Mouse (Mus musculus): ENCODE data around the gene Kif2c.

DNA sequence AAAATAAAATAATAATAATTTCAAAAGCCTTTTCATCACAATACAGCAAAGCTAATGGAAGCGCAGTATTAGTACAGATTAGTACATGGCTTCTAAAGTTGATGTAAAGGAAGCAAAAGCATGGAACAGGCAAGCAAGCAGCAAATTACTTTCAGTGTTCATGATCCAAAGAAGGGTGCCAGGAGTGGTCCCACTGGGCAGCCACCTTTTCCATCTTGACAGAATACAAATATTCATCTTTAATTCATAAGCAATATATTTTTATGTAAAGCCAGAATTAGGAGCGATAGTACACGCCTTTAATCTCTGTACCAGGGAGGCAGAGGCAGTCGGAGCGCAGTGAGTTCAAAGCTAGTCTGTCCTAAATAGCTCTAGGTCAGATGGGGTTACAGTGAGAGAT, 62.8 kb downstream of the Kif2c start:
- TF ChIP-seq EP300 (IDR thresholded peaks at IDR 0.05; ENCODE audit: low read depth) (no peak), CTCF (IDR thresholded peaks at IDR 0.05; ENCODE audit: low read depth) (no peak)
